Mouse (Mus musculus) thymus, adult 18-20 months (tissue): ENCODE data around the gene Stxbp6.
A peak's percentile ranks its signal among the peaks of the same experiment; 100 is the strongest.

Experiments used
- DNase-seq, 2 experiments: peaks; one replicate each; pipeline ENCODE4 v3.0.0; 2022; ENCODE audit warnings: mixed read lengths in 2 of 2

Stxbp6 gene

DNA sequence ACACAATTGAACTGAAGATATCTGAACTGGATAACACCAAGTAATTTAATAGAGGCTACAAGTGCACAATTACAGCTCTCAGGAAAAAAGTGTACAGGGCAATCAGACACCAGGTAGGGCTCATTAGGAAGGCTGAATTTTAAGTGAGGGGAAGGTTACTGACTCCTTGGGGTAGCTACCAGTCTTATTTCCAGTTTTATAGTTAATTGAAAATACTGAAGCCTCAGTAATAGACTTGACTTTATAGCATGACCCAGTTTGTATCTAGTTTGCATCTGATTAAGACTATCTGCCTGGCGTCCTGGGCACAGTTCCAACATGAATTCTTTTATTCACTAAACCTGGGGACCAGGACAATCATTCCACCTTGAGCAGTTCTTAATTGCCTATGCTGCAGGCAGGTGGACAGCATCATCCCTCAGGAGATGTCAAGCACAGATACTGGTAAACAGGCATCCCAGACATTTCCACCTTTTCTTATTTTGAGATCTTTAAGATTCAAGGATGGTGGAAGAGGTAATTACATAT is 171.2 kb downstream of the Stxbp6 start:
- DNase-seq = no peak

GRCm38 (mm10) chr12:44899173-44899870 is 175.2 kb downstream of the Stxbp6 start:
- no peak for DNase-seq

DNA sequence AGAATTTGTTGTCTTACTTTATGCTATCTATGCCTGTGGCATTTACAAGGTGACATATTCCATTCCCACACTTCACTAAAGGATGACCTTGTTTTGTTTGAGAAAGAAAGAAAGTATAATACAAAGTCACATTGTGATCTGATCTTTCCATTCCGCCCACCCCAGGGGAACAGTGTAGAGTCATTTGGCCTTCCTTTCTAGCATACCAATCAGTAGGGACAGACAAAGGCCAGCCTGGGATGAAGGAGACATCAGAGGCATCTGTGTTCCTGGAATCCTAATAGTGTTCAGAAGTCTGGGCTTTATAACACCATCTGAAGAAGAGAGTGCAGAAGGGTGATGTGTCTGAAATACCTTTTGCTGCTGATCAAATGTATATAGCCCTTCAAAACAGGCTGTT is 178.0 kb downstream of the Stxbp6 start:
- no peak for DNase-seq

DNA sequence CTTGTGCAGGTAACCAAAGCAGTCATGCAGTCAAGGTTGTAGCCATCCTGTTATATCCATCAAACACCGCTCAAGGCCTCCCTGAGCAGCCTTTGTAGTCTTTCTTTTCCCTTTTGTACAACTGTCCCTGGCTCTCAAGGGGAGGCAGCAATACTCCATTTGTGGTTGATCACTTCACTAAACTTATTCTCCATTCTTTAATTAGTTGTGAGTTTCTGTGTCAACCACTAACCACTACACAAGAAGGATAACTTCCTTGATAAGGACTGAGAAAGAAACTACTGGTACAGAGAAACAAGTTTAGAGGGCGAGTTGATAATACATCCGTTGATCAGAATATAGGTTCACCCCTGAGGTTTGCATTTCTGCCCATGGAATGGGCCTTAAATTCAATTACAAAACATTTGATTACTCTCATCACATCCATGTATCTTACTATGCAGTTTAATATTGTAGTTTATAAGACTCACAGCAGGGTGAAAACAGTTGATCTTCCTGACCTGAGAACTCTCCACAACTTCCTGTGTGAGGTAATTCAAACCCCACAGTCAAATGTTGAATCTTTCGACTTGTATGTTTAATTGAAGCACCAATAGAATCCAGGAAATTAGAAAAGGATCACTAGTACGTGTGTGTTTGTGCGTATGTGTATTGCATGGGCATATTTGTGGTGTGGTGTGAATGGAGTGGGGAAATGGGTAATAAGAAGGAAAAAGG is 184.7 kb downstream of the Stxbp6 start:
- DNase-seq = no peak

GRCm38 (mm10) chr12:44886826-44887225 is 187.7 kb downstream of the Stxbp6 start:
- DNase-seq = no peak

DNA sequence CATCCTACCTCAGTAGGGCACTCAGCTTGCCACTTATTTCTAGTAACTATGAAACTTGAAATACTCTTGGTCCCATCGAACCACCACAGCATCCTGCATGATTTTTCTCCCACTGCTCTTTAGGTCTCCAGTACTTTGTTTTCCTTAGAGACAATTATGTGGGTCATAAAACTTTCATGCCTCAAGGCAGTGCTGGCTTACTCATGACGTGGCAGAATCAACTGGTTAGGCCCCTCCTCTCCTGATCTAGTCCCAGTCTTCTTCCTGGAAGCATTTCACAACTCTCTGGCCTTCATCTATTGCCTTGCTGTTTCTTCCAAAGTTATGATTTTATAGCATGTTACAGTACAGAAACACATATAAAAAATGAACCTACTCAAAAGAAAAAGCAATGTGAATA is 201.8 kb downstream of the Stxbp6 start:
- no peak for DNase-seq

GRCm38 (mm10) chr12:44865442-44865841 is 209.1 kb downstream of the Stxbp6 start:
- no peak for DNase-seq

GRCm38 (mm10) chr12:44859454-44859853 is 215.1 kb downstream of the Stxbp6 start:
- no peak for DNase-seq

DNA sequence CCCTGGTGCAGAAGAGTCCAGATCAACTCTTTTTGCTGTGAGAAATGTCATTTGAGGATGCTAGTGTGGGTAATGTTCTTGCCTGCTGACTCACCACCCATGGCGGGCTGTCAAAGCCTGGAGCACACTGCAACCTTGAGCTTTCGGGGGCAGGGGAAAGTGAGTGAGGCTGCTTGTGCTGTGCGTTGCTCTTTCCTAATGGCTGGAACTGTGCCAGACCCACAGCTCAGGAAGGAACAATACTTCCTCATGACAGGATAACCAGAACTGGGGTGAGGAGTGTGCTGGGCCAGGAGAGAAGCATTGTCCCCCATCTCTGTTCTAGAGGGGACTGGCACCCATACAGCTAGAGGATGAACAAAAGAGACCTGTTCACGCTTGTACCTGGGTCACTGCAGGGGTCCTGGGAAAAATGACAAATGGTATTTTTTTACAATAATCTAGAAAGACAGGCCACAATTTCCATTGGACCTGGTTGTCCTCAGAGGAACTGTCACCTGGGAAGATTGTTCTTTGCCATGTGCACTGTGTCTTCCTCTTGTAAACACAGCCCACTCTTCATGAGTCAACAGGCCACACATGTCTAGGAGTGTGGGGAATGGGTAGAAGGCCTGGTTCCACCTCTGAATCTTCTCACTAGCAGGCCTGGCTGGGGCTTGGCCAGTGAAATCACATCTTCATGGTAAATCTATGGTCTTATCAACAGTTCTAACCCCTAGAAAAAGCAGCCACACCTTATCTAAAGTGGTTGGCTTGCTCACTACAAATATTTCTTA is 216.2 kb downstream of the Stxbp6 start:
- DNase-seq = peak in 1 of 2 experiments; percentile 1

DNA sequence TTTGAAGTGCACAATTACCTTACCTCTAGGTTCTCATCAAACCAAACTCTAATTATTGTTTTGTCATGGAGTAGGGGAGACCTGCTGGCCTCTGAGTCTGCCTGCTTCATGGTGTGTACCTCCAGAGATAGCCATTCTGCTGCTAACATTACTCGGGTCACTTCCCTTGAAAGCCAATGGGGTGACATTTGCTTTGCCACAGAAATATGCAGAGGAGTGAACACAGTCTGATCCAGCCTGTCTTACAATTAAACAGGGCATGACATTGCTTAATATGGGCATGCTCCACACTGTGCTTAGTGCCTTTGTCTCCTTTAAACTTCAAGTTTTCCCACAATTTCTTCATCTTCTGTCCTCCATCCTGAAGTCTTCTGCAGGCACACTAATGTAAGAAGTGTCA is 222.5 kb downstream of the Stxbp6 start:
- DNase-seq = no peak

DNA sequence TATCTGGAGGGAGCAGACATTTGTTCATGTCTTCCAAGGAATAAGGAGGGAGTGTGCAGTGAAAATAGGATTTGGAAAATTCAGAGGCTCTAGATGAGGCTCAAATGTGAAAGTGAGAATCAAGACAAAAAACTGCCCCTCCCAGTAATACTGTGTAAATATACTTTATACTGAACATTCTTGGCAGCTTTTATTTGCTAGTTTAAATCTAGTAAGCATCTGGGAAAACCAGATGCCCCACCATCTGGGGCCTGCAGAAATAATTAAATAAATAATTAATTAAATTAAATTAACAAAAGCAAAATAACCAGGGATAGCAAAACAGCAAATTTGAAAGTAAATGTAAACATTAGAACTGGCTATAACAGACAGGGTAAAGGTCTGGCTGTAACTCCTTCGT is 224.0 kb downstream of the Stxbp6 start:
- no peak for DNase-seq

DNA sequence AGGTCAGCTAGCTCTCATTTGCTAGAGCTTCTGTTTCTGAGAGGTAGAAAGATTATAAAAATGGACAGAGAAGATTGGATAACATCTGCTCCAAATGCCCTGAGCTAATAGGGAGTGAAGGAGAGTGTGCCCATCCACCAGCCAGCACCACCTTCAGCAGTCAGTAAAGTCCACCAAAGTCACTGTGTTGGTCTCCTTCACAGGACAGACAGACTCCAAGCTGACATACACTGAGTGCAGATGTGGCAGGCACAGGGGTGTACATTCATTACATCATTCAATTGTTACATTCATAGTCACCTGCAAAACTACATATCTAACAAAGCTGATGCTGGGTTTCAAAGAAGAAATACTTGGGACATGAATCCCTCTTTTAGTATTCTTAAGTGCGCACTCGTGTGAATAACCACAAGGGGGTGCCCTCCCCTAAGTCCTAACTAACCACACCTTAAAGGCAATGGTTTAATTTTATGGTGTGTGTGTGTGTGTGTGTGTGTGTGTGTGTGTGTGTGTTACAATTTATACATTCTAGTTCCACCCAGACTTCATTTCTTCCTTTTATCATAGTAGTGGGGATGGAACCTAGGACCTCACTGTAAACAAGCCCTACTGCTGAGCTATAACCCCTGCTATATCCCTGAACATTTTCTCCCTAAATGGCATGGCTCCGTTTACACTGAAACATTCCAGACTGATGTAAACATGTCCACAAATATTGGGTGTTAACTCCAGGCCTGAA is 225.9 kb downstream of the Stxbp6 start:
- no peak for DNase-seq

GRCm38 (mm10) chr12:44840585-44840984 is 233.9 kb downstream of the Stxbp6 start:
- DNase-seq = no peak

- DNase-seq = no peak
Observed at GRCm38 (mm10) chr12:44839594-44840373, 234.7 kb downstream of the Stxbp6 start.

- DNase-seq = no peak
Observed at GRCm38 (mm10) chr12:44835879-44836467, 238.5 kb downstream of the Stxbp6 start.

DNA sequence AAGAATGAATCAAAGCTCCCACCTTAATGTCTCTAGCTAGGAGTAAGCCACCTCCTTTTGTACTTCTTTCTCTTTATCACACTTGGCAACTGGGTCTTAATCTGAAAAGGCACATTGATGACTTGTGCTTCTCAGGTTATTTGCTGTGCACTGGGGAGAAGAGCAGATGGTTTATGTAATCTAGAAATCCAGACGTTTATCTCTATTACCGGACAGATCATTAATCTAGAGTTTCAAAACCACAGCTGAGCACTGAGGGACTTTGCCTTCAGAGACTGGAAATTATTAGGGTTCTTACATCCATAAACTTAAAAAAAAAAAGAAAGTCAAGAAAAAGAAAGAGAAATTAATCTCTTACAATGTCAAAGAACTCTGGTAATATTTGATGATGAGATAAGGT is 262.6 kb downstream of the Stxbp6 start:
- DNase-seq = no peak

DNA sequence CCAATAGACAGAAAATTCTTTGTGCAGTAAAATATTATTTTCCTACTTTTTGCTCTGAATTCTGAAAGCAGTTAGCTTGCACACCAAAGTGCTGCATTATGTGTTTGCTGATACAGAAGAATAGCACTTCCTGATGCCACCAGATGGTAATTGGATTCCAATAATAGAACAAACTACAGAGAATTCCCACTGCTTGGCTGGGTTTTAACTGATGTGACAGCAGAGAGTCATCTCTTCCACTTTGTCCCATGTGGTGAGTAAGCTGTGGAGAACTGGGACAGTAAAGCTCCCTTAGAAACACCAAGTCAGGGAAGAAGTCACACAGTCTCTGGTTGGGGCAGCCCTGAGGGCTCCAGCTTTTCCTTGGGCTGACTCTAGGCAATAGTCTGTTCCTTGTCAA is 270.3 kb downstream of the Stxbp6 start:
- DNase-seq = no peak
